Mouse (Mus musculus) heart, adult 9 months (tissue): Measurements from ENCODE around the gene Olfr1031.
"Not testable (repeated sequence)": the region's sequence is repeated elsewhere in the genome, so short reads cannot be mapped to it uniquely, and the experiment has no call there.

Experiments used
- DNase-seq, 2 experiments: peaks; one replicate each; pipeline ENCODE4 v3.0.0; 2022; ENCODE audit warnings: low spot score in 2 of 2

The Olfr1031 gene

DNA sequence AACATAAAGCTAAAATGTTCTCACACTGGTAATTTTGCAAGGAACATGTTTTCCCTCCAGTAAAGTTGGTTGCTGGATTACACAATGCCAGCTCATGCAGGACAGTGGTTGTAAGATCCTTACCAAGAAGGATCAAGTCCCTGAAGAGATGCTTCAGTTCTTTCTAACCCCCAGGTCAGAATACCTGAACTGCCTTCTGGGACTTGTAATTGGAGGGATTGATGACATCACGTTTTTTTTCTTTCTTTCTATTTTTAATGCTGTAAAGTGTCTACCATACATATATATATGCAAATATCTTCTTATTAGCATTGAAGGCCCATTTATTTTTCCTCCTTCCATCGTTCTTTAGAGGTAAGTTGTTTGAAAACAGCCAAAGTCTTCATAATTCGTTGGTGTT, at the start of gene Olfr1031:
TSS of gene Olfr1031 (plus strand) at position 301 of the 400 bp plus-strand sequence.
- DNase-seq, result no peak

DNA sequence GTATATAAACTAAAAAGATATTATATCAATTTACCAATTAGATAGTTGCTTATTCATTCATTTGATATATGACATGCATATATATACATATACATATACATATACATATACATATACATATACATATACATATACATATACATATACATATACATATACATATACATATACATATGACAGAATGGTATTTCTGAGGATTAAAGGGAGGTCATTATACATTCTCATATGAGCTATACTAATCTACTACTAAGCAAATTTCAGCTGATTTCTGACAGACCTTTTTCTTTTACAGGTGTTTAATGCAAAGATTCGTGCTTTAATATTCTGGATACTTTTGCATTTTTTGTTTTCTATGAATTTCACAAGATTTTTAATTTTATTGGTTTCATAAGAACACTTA, 40.0 kb upstream of the Olfr1031 start, which contains the start of gene Olfr1028:
TSS of gene Olfr1028 (plus strand) at position 301 of the 400 bp plus-strand sequence.
- no peak for DNase-seq

DNA sequence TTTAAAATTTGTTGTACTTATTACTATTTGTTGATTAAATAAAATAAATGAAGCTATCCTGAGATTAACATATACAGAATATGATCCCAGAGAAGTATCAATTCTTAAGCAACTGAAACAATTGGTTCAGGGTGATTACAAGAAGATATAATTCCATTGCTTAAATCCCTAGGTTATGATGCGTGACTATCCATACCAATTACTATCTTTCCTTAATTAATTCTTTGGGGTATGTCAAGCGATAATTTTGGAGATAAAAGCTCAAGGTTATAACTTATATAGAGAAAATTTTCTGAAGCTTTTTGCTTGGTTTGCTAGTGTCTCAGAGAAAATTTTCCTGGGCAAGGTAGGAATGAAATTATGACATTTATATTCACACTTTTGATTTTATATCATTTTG, 16.5 kb upstream of the Olfr1031 start, which contains the start of gene Olfr1029:
TSS of gene Olfr1029 (plus strand) at position 301 of the 400 bp plus-strand sequence.
- no peak for DNase-seq

DNA sequence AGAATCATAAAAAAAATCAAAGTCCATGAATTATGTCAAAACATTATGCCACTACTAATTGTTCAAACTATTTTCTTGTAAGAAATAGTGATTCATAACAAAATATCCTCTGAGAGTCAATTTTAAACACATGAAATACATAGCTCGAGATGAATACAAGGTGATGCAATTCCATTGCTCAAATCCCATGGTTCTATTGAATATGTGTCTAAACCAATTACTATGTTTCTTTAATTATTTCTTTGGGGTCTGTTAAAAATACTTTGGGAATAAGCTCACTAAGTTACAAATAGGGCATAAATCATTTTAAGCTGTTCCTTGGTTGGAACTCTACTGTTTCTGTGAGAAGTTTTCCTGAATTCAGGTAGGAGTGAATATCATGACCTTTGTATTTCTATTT, 11.1 kb upstream of the Olfr1031 start, which contains the start of gene Olfr1030:
TSS of gene Olfr1030 (plus strand) at position 301 of the 400 bp plus-strand sequence.
- DNase-seq, result no peak

DNA sequence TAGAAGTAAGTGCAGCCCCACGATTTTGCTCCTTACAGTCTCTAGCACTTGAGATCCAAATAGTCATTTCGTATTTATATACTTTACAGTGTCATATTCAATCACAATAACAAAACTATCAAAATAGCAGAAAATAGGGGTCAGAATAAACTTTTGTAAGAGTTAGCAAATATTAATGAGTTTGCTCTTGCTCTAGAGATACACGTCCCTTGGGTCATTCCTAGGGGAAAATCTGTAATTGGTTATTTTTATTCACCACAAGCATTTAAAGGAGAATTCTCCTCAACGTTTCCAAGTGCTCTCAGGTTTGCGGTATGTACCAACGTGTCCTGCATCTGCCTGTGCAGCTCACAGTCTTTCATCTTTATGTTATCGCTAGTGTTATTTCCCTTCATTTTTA, 15.1 kb downstream of the Olfr1031 start, which contains the start of gene Olfr1032:
TSS of gene Olfr1032 (plus strand) at position 301 of the 400 bp plus-strand sequence.
- DNase-seq, result no peak

DNA sequence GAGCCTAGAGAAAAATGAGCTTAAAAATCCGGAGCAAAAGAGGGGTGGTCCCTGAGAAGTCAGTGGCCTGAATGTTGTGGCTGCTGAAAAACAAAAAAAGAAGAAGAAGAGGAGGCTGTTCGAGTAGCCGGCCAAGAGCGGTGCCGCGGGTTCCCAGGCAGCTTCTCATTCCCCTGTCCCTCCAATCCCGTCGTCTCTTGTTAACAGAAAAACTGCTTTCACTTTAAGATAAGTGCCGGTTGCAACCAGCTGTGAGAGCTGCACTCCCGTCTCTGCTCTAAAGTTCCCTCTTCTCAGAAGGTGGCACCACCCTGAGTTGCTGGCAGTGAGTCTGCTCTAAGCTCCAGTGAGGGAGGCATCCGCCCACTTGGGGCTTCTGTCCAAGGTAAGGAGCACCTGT, 30.3 kb downstream of the Olfr1031 start, which contains the start of gene Olfr1033:
TSS of gene Olfr1033 (plus strand) at position 228 of the 400 bp plus-strand sequence.
- DNase-seq, result peak; percentile 45 to 66

DNA sequence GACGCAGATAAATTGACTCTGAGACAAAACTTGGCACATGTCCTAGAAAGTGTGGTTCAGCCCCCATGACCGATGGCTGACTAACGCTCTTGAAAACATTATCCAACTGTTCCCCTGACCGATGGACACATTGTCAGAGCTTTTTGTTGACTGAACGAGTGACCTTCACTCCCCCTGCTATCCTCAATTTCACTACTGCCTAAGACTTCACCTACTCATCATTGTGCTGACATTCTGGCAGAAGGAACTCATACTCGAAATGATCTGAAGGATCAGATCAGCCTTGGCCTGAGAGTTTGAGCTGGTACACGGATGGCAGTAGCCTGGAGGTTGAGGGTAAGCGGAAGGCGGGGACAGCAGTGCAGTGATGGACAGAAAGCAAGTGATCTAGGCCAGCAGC, 31.4 kb downstream of the Olfr1031 start:
- not testable (repeated sequence) for DNase-seq
